Mouse (Mus musculus): Measurements from ENCODE around the gene Efna1. TPM values are rescaled to one million over a fixed set of nuclear protein-coding genes. Genes with fewer than 3 reads are reported as not detected.

Gene Efna1
- total RNA-seq, 2 experiments from 2014 or later: 20.7 to 22.1 TPM

GRCm38 (mm10) chr3:89285526-89285925 lies 4.6 kb upstream of the Efna1 start:
- intact Hi-C loops (cut with DNase I; ENCODE audit: low total_unique reads): no loop called here
- DNase-seq: no peak

- no peak for DNase-seq
- intact Hi-C loops (cut with DNase I; ENCODE audit: low total_unique reads): no loop called here
Observed at GRCm38 (mm10) chr3:89284261-89284660, 3.3 kb upstream of the Efna1 start.

- intact Hi-C loops (cut with DNase I; ENCODE audit: low total_unique reads): no loop called here
- no peak for DNase-seq
Observed at GRCm38 (mm10) chr3:89282291-89282643, 1.3 kb upstream of the Efna1 start.

GRCm38 (mm10) chr3:89281579-89282290 lies 793 bp upstream of the Efna1 start:
- intact Hi-C loops (cut with DNase I; ENCODE audit: low total_unique reads): no loop called here
- DNase-seq: peak; percentile 86

GRCm38 (mm10) chr3:89280050-89280605 lies 814 bp downstream of the Efna1 start:
- intact Hi-C loops (cut with DNase I; ENCODE audit: low total_unique reads): no loop called here
- peak; percentile 19 for DNase-seq

GRCm38 (mm10) chr3:89279153-89279890 lies 1.6 kb downstream of the Efna1 start:
- intact Hi-C loops (cut with DNase I; ENCODE audit: low total_unique reads): no loop called here
- peak; percentile 85 for DNase-seq

GRCm38 (mm10) chr3:89278643-89279042 lies 2.3 kb downstream of the Efna1 start:
- intact Hi-C loops (cut with DNase I; ENCODE audit: low total_unique reads): no loop called here

GRCm38 (mm10) chr3:89278107-89278506 lies 2.8 kb downstream of the Efna1 start:
- intact Hi-C loops (cut with DNase I; ENCODE audit: low total_unique reads): no loop called here
- DNase-seq: peak; percentile 40

More at GRCm38 (mm10) chr3:89278643-89279042, 2.3 kb downstream of the Efna1 start:
- no peak for DNase-seq

- peak; percentile 52 for DNase-seq
- intact Hi-C loops (cut with DNase I; ENCODE audit: low total_unique reads): no loop called here
Observed at GRCm38 (mm10) chr3:89277281-89278021, 3.5 kb downstream of the Efna1 start.

- intact Hi-C loops (cut with DNase I; ENCODE audit: low total_unique reads): no loop called here
- DNase-seq: no peak
Observed at GRCm38 (mm10) chr3:89276061-89276460, 4.9 kb downstream of the Efna1 start.

GRCm38 (mm10) chr3:89271760-89272159 lies 9.2 kb downstream of the Efna1 start:
- no peak for DNase-seq
- intact Hi-C loops (cut with DNase I; ENCODE audit: low total_unique reads): no loop called here

- intact Hi-C loops (cut with DNase I; ENCODE audit: low total_unique reads): no loop called here
- DNase-seq: peak; percentile 57
Observed at GRCm38 (mm10) chr3:89270891-89271290, 10.1 kb downstream of the Efna1 start.

GRCm38 (mm10) chr3:89270051-89270755 lies 10.7 kb downstream of the Efna1 start, which contains the start of gene Slc50a1:
Slc50a1 (minus strand) TSS chr3:89270570.
- DNase-seq: peak; percentile 93
- intact Hi-C loops (cut with DNase I; ENCODE audit: low total_unique reads): no loop called here

- intact Hi-C loops (cut with DNase I; ENCODE audit: low total_unique reads): no loop called here
Observed at GRCm38 (mm10) chr3:89268916-89269315, 12.0 kb downstream of the Efna1 start.

GRCm38 (mm10) chr3:89266439-89266893 lies 14.5 kb downstream of the Efna1 start:
- peak; percentile 72 for DNase-seq
- intact Hi-C loops (cut with DNase I; ENCODE audit: low total_unique reads): no loop called here

More at GRCm38 (mm10) chr3:89268916-89269315, 12.0 kb downstream of the Efna1 start:
- no peak for DNase-seq

- intact Hi-C loops (cut with DNase I; ENCODE audit: low total_unique reads): no loop called here
Observed at GRCm38 (mm10) chr3:89262417-89262816, 18.5 kb downstream of the Efna1 start.

GRCm38 (mm10) chr3:89260211-89260610 lies 20.7 kb downstream of the Efna1 start:
- no peak for DNase-seq
- intact Hi-C loops (cut with DNase I; ENCODE audit: low total_unique reads): no loop called here

More at GRCm38 (mm10) chr3:89262417-89262816, 18.5 kb downstream of the Efna1 start:
- DNase-seq: no peak

- intact Hi-C loops (cut with DNase I; ENCODE audit: low total_unique reads): no loop called here
- no peak for DNase-seq
Observed at GRCm38 (mm10) chr3:89259076-89259475, 21.9 kb downstream of the Efna1 start, which contains the start of gene Dpm3. Dpm3 (plus strand) TSS chr3:89259358.

- intact Hi-C loops (cut with DNase I; ENCODE audit: low total_unique reads): no loop called here
- DNase-seq: no peak
Observed at GRCm38 (mm10) chr3:89256177-89256576, 24.8 kb downstream of the Efna1 start.
